Mouse (Mus musculus): ENCODE measurements around the gene Snx8. TPM values are rescaled to one million over a fixed set of nuclear protein-coding genes. Genes with fewer than 3 reads are reported as not detected.

Snx8 gene
- total and polyA plus RNA-seq, 2 experiments, result 11.2 to 12.5 TPM

GRCm38 (mm10) chr5:140336680-140337079, 52.4 kb downstream of the Snx8 start:
- peaks cover 3% of the 10 kb centered on the region; the same call in 1 of the 2 replicates for H3K36me3 ChIP-seq (ENCODE audit: control insufficient read depth, insufficient read depth, low read length)
- 71% methylated on average over 1 of the region's 1 CpGs for WGBS
- peak; percentile 37 for DNase-seq (ENCODE audit: extremely low read depth, low read depth, low spot score)
- no peak overlapping the region for H3K4me3 ChIP-seq (ENCODE audit: insufficient read depth, low read depth, low read length)
- no peak overlapping the region for H3K27ac ChIP-seq (replicated peaks; ENCODE audit: insufficient read depth, low read depth, low read length)
- H3K27me3 ChIP-seq (ENCODE audit: control insufficient read depth, insufficient read depth, low read length), result no peaks in the 10 kb centered on the region
- H3K4me1 ChIP-seq (ENCODE audit: control insufficient read depth, insufficient read depth, low read length), result no peaks in the 10 kb centered on the region; the same call in 1 of the 2 replicates
- no peak overlapping the region for H3K9ac ChIP-seq (ENCODE audit: low read depth, low read length)
- peak; percentile 67; the same call in 1 of the 2 replicates for TF ChIP-seq CTCF (IDR thresholded peaks at IDR 0.05; ENCODE audit: low read depth, low read length)
- TF ChIP-seq POLR2A (IDR thresholded peaks at IDR 0.05; ENCODE audit: extremely low read depth, insufficient read depth, low read length), result no peak
- H3K79me2 ChIP-seq (ENCODE audit: control insufficient read depth, insufficient read depth, low read length), result no peaks in the 10 kb centered on the region

- H3K36me3 ChIP-seq (ENCODE audit: control insufficient read depth, insufficient read depth, low read length), result peaks cover 2% of the 10 kb centered on the region; the same call in 1 of the 2 replicates
- DNase-seq (ENCODE audit: extremely low read depth, low read depth, low spot score), result no peak
- no peaks in the 10 kb centered on the region for H3K79me2 ChIP-seq (ENCODE audit: control insufficient read depth, insufficient read depth, low read length)
- peaks cover 6% of the 10 kb centered on the region for H3K4me1 ChIP-seq (ENCODE audit: control insufficient read depth, insufficient read depth, low read length)
- TF ChIP-seq CTCF (IDR thresholded peaks at IDR 0.05; ENCODE audit: low read depth, low read length) (peak; percentile 21; the same call in 1 of the 2 replicates), POLR2A (IDR thresholded peaks at IDR 0.05; ENCODE audit: extremely low read depth, insufficient read depth, low read length) (no peak)
- no peak overlapping the region for H3K27ac ChIP-seq (replicated peaks; ENCODE audit: insufficient read depth, low read depth, low read length)
- H3K4me3 ChIP-seq (ENCODE audit: insufficient read depth, low read depth, low read length), result no peak overlapping the region
- H3K9ac ChIP-seq (ENCODE audit: low read depth, low read length), result no peak overlapping the region
- no peaks in the 10 kb centered on the region for H3K27me3 ChIP-seq (ENCODE audit: control insufficient read depth, insufficient read depth, low read length)
- 47% methylated on average over 2 of the region's 2 CpGs for WGBS
These were observed 55.4 kb downstream of the Snx8 start for GRCm38 (mm10) chr5:140333631-140334030.

GRCm38 (mm10) chr5:140332519-140332918, 56.5 kb downstream of the Snx8 start:
- Histone ChIP-seq H3K27ac (replicated peaks; ENCODE audit: insufficient read depth, low read depth, low read length) (no peak overlapping the region), H3K9ac (ENCODE audit: low read depth, low read length) (no peak overlapping the region)

GRCm38 (mm10) chr5:140331615-140332512, 57.2 kb downstream of the Snx8 start, which contains the start of gene Mrm2:
Gene Mrm2, minus strand, starts transcription at chr5:140331898.
- under 1% methylated on average over 39 of the region's 39 CpGs for WGBS
- Histone ChIP-seq H3K36me3 (ENCODE audit: control insufficient read depth, insufficient read depth, low read length) (no peaks in the 10 kb centered on the region), H3K4me3 (ENCODE audit: insufficient read depth, low read depth, low read length) (peak within 1 kb of the TSS; percentile 82), H3K27me3 (ENCODE audit: control insufficient read depth, insufficient read depth, low read length) (no peaks in the 10 kb centered on the region), H3K4me1 (ENCODE audit: control insufficient read depth, insufficient read depth, low read length) (peaks cover 6% of the 10 kb centered on the region), H3K9ac (ENCODE audit: low read depth, low read length) (peak within 1 kb of the TSS; percentile 83), H3K27ac (replicated peaks; ENCODE audit: insufficient read depth, low read depth, low read length) (peak within 1 kb of the TSS; percentile 75), H3K79me2 (ENCODE audit: control insufficient read depth, insufficient read depth, low read length) (no peaks in the 10 kb centered on the region)
- DNase-seq (ENCODE audit: extremely low read depth, low read depth, low spot score), result peak; percentile 78
- peak; percentile 97 for TF ChIP-seq CTCF (IDR thresholded peaks at IDR 0.05; ENCODE audit: low read depth, low read length)
- peak; percentile 52; the same call in 1 of the 2 replicates for TF ChIP-seq POLR2A (IDR thresholded peaks at IDR 0.05; ENCODE audit: extremely low read depth, insufficient read depth, low read length)

More at GRCm38 (mm10) chr5:140332519-140332918, 56.5 kb downstream of the Snx8 start:
- H3K4me1 ChIP-seq (ENCODE audit: control insufficient read depth, insufficient read depth, low read length), result peaks cover 6% of the 10 kb centered on the region
- no peaks in the 10 kb centered on the region for H3K79me2 ChIP-seq (ENCODE audit: control insufficient read depth, insufficient read depth, low read length)
- H3K27me3 ChIP-seq (ENCODE audit: control insufficient read depth, insufficient read depth, low read length), result no peaks in the 10 kb centered on the region
- no peak for DNase-seq (ENCODE audit: extremely low read depth, low read depth, low spot score)
- 47% methylated on average over 4 of the region's 4 CpGs for WGBS
- TF ChIP-seq POLR2A (IDR thresholded peaks at IDR 0.05; ENCODE audit: extremely low read depth, insufficient read depth, low read length), result no peak
- TF ChIP-seq CTCF (IDR thresholded peaks at IDR 0.05; ENCODE audit: low read depth, low read length), result no peak
- no peaks in the 10 kb centered on the region for H3K36me3 ChIP-seq (ENCODE audit: control insufficient read depth, insufficient read depth, low read length)
- no peak overlapping the region for H3K4me3 ChIP-seq (ENCODE audit: insufficient read depth, low read depth, low read length)

GRCm38 (mm10) chr5:140324058-140324457, 65.0 kb downstream of the Snx8 start:
- no peaks in the 10 kb centered on the region for H3K27me3 ChIP-seq (ENCODE audit: control insufficient read depth, insufficient read depth, low read length)
- WGBS, result 27% methylated on average over 5 of the region's 5 CpGs
- no peak overlapping the region for H3K27ac ChIP-seq (replicated peaks; ENCODE audit: insufficient read depth, low read depth, low read length)
- TF ChIP-seq POLR2A (IDR thresholded peaks at IDR 0.05; ENCODE audit: extremely low read depth, insufficient read depth, low read length), result no peak
- no peak for TF ChIP-seq CTCF (IDR thresholded peaks at IDR 0.05; ENCODE audit: low read depth, low read length)
- H3K79me2 ChIP-seq (ENCODE audit: control insufficient read depth, insufficient read depth, low read length), result peaks cover 7% of the 10 kb centered on the region; the same call in 1 of the 2 replicates
- peak; percentile 30 for DNase-seq (ENCODE audit: extremely low read depth, low read depth, low spot score)
- no peak overlapping the region for H3K4me3 ChIP-seq (ENCODE audit: insufficient read depth, low read depth, low read length)
- H3K4me1 ChIP-seq (ENCODE audit: control insufficient read depth, insufficient read depth, low read length), result peaks cover 7% of the 10 kb centered on the region; the same call in 1 of the 2 replicates
- no peaks in the 10 kb centered on the region for H3K36me3 ChIP-seq (ENCODE audit: control insufficient read depth, insufficient read depth, low read length)
- no peak overlapping the region for H3K9ac ChIP-seq (ENCODE audit: low read depth, low read length)
